8 mouse cellular contexts compared by ENCODE assay signal in genomic region chr2:26506746-26507280, GRCm38 (mm10). TPM values are rescaled to one million over a fixed set of nuclear protein-coding genes. Genes with fewer than 3 reads are reported as not detected.
DNase-seq lines count a peak whose midpoint lies in the region; ATAC-seq and TF ChIP-seq lines count a peak whose summit lies in the region.

No protein-coding gene starts in this region.

- H3K9me3 ChIP-seq in kidney, embryonic 15.5 days (replicated peaks), result no peaks in the 10 kb centered on the region
- H3K9me3 ChIP-seq in forebrain, postnatal 0 days (ENCODE audit: low read length), result no peaks in the 10 kb centered on the region
- H3K9me3 ChIP-seq in liver, embryonic 13.5 days (replicated peaks), result no peaks in the 10 kb centered on the region

- H3K9ac ChIP-seq in kidney, embryonic 15.5 days, result peak overlapping the region; percentile 40
- H3K9ac ChIP-seq in forebrain, postnatal 0 days, result no peak overlapping the region
- H3K9ac ChIP-seq in liver, embryonic 13.5 days, result no peak overlapping the region

- ATAC-seq in kidney, embryonic 15.5 days (replicated peaks; ENCODE audit: low FRiP score), result no peak
- ATAC-seq in forebrain, postnatal 0 days, result no peak
- ATAC-seq in liver, embryonic 13.5 days (ENCODE audit: low read depth), result no peak

- WGBS in kidney, embryonic 15.5 days, result 81% methylated on average over 3 of the region's 3 CpGs
- 82% methylated on average over 3 of the region's 3 CpGs for WGBS in forebrain, postnatal 0 days
- 65% methylated on average over 3 of the region's 3 CpGs for WGBS in liver, embryonic 13.5 days (ENCODE audit: insufficient replicate concordance)

- DNase-seq in kidney, postnatal 14 days, result no peak
- DNase-seq in adipocyte (ENCODE audit: low spot score), result peak; percentile 76
- DNase-seq in forebrain, postnatal 0 days, result no peak
- no peak for DNase-seq in liver, embryonic 13.5 days
- no peak for DNase-seq in left cerebral cortex, postnatal 36 days (ENCODE audit: low spot score in 2 of 2)
- no peak for DNase-seq in right cerebral cortex, postnatal 14 days
- DNase-seq in left cerebral cortex, adult 18-20 months (ENCODE audit: low spot score in 2 of 2), result no peak

- H3K27me3 ChIP-seq in kidney, embryonic 15.5 days, result no peaks in the 10 kb centered on the region
- no peaks in the 10 kb centered on the region for H3K27me3 ChIP-seq in forebrain, postnatal 0 days (ENCODE audit: insufficient read depth, low read length)
- H3K27me3 ChIP-seq in liver, embryonic 13.5 days, result peaks cover 49% of the 10 kb centered on the region

- H3K4me3 ChIP-seq in kidney, embryonic 15.5 days (replicated peaks), result no peak overlapping the region
- no peak overlapping the region for H3K4me3 ChIP-seq in forebrain, postnatal 0 days (ENCODE audit: low read depth, low read length)
- no peak overlapping the region for H3K4me3 ChIP-seq in liver, embryonic 13.5 days (replicated peaks)

- H3K4me1 ChIP-seq in kidney, embryonic 15.5 days, result peaks cover 62% of the 10 kb centered on the region
- 0 out of 2 replicates have a peak, but pooled peaks cover 5% of the 10 kb centered on the region for H3K4me1 ChIP-seq in forebrain, postnatal 0 days (ENCODE audit: insufficient read depth)
- H3K4me1 ChIP-seq in liver, embryonic 13.5 days (replicated peaks), result peaks cover 41% of the 10 kb centered on the region

- no peaks in the 10 kb centered on the region for H3K36me3 ChIP-seq in kidney, embryonic 15.5 days
- H3K36me3 ChIP-seq in forebrain, postnatal 0 days (ENCODE audit: insufficient read depth), result no peaks in the 10 kb centered on the region
- H3K36me3 ChIP-seq in liver, embryonic 13.5 days, result no peaks in the 10 kb centered on the region

- H3K4me2 ChIP-seq in kidney, embryonic 15.5 days, result peak overlapping the region; percentile 43
- no peak overlapping the region for H3K4me2 ChIP-seq in forebrain, postnatal 0 days (ENCODE audit: low read depth)
- H3K4me2 ChIP-seq in liver, embryonic 13.5 days, result no peak overlapping the region

- intact Hi-C loops in left cerebral cortex, postnatal 36 days (cut with DNase I), result no loop called here

- peak overlapping the region; percentile 97 for H3K27ac ChIP-seq in kidney, embryonic 15.5 days
- peak overlapping the region; percentile 50 for H3K27ac ChIP-seq in forebrain, postnatal 0 days (ENCODE audit: low read depth, low read length)
- peak overlapping the region; percentile 66 for H3K27ac ChIP-seq in liver, embryonic 13.5 days

- no peak for TF ChIP-seq CTCF in forebrain, postnatal 0 days (IDR thresholded peaks at IDR 0.05; ENCODE audit: low read depth)

RNA-seq across cellular contexts. Expression of gene Notch1, which starts 9.7 kb away (rescaled TPM):
- 22.0 and 24.6 TPM in 2 replicates for polyA plus RNA-seq in kidney, embryonic 15.5 days (2015; fragmentation: Nextera tagmentation; extraction: Ambion mirVana)
- total RNA-seq in forebrain, postnatal 0 days (2014; rRNA removed), result 23.8 and 38.7 TPM in 2 replicates
- polyA plus RNA-seq in forebrain, postnatal 0 days (2015; fragmentation: Nextera tagmentation; extraction: Ambion mirVana), result 5.0 and 6.8 TPM in 2 replicates
- 1.5 and 1.6 TPM in 2 replicates for polyA plus RNA-seq in liver, embryonic 13.5 days (2015; fragmentation: Nextera tagmentation; extraction: Ambion mirVana)
- 10 to 100 TPM; 24.5 to 28.5 TPM for total RNA-seq in left cerebral cortex, postnatal 36 days (2021)
- 10 to 100 TPM; 17.8 to 19.1 TPM for total RNA-seq in left cerebral cortex, adult 18-20 months (2021)
